Mouse (Mus musculus): Measurements from ENCODE around the gene Vmn2r77. TPM values are rescaled to one million over a fixed set of nuclear protein-coding genes. Genes with fewer than 3 reads are reported as not detected.
"Not testable (repeated sequence)": the region's sequence is repeated elsewhere in the genome, so short reads cannot be mapped to it uniquely, and the experiment has no call there.

Gene Vmn2r77
- total RNA-seq (2022), result not detected

GRCm38 (mm10) chr7:86794727-86795126 is at the start of gene Vmn2r77:
Gene Vmn2r77, plus strand, starts transcription at chr7:86795027.
- no peak for DNase-seq (ENCODE audit: low spot score)

GRCm38 (mm10) chr7:86760751-86761150 is 34.1 kb upstream of the Vmn2r77 start:
- DNase-seq (ENCODE audit: low spot score), result no peak

- no peak for DNase-seq (ENCODE audit: low spot score)
Measured at GRCm38 (mm10) chr7:86764628-86765027, 30.2 kb upstream of the Vmn2r77 start.

DNA sequence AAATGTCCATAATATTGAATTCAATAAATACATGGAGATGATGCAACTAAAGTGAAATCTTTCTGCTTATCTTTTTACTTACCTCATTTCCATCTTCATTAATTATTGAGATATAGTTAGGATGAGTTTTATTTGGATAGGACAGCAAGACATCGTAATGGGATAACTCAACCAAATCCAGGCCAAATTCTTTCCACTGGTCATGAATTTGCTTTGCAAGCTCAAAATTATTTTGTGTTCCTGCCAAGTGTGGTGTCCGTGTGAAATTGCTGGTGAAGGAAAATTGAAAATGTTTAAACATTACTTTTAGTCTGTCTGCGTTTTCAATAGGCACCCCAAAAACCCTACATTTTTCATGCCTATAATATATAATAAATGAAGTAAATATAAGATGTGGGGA is 23.2 kb upstream of the Vmn2r77 start:
- no peak for DNase-seq (ENCODE audit: low spot score)

GRCm38 (mm10) chr7:86775617-86776325 is 19.1 kb upstream of the Vmn2r77 start, which contains the start of gene Folh1:
Gene Folh1, minus strand, starts transcription at chr7:86775943.
- DNase-seq (ENCODE audit: low spot score), result no peak

- not testable (repeated sequence) for DNase-seq (ENCODE audit: low spot score)
Measured at GRCm38 (mm10) chr7:86815241-86815640, 20.4 kb downstream of the Vmn2r77 start.

DNA sequence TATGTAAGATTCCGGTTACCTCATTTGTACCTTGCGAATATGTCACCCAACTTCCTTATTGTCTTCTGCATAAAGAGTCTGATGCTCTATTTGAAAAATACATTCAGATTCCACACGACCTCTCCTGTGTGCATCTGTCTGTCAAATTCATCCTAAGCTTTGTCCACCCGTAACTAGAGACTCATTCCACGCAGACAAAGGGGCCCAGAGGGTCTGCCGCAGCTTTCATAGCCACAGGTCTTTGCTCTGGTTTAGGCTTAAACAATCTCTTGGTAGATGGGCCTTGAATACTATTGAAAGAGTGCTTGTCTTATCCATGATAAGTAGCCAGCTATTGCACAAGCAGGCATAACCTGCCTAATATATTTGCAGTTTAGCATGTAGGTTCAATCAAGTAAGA is 20.9 kb downstream of the Vmn2r77 start:
- DNase-seq (ENCODE audit: low spot score), result not testable (repeated sequence)

DNA sequence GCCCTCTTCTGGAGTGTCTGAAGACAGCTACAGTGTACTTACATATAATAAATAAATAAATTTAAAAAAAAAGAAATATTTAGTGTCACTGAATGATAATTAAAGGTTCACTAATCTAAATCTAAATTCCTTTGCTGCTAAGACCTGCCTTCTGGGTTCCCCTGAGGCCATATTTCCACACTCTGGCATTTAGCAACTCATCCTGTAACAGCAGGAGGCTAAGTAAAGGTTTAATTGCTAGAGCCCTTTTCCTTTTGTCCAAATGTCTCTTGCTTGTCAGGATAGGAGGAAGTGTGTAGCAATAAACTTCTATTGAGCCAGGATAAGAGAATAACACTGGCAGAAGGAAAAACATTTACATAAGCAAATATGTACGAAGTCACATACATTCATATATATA is 21.6 kb downstream of the Vmn2r77 start:
- no peak for DNase-seq (ENCODE audit: low spot score)

Other genes starting within 250 kb of the Vmn2r77 start
- gene Olfr295, start 211.2 kb upstream of the Vmn2r77 start, total RNA-seq (2022), result not detected
- gene Olfr294, start 178.4 kb upstream of the Vmn2r77 start, total RNA-seq (2022), result not detected
- not detected for gene Olfr293, start 146.0 kb upstream of the Vmn2r77 start, total RNA-seq (2022)
- gene Olfr292, start 106.7 kb upstream of the Vmn2r77 start, total RNA-seq (2022), result not detected
- gene Folh1, start 19.1 kb upstream of the Vmn2r77 start, total RNA-seq (2022), result under 1 TPM in 2 of 4 experiments, not detected in 2; 0.13 to 0.19 TPM
- gene Vmn2r78, start 120.1 kb downstream of the Vmn2r77 start, total RNA-seq (2022), result not detected
- gene Vmn2r79, start 201.1 kb downstream of the Vmn2r77 start, total RNA-seq (2022), result under 1 TPM in 1 of 4 experiments, not detected in 3; 0.03 TPM

Data from heart, adult 8-10 months (tissue).